Mouse (Mus musculus): ENCODE measurements around the gene Hist1h2af.

GRCm38 (mm10) chr13:23572218-23573033, 38.7 kb downstream of the Hist1h2af start:
- TF ChIP-seq CTCF (IDR thresholded peaks at IDR 0.05; ENCODE audit: control insufficient read depth, insufficient read depth, low read length) (no peak), POLR2A (IDR thresholded peaks at IDR 0.05; ENCODE audit: borderline replicate concordance, control insufficient read depth, low read depth, low read length) (no peak)

Measured in bone marrow, adult 2 months (tissue).